Mouse (Mus musculus) testis, adult 2 months (tissue): ENCODE data around the gene Cdca7.

Experiments used
- CTCF ChIP-seq: fragments of 200-500 bp; IDR thresholded peaks from 2 replicates; pipeline ENCODE4 v1.5.1; 2012; ENCODE audit warnings: low read depth, mild to moderate bottlenecking, inconsistent platforms, low read length, moderate library complexity; ENCODE audit not compliant: control insufficient read depth, insufficient read depth, insufficient replicate concordance
- POLR2A ChIP-seq: fragments of 200-500 bp; IDR thresholded peaks from 2 replicates; pipeline ENCODE4 v1.6.1; 2012; ENCODE audit warnings: low read depth, mild to moderate bottlenecking, inconsistent platforms, low read length, moderate library complexity; ENCODE audit not compliant: control insufficient read depth

DNA sequence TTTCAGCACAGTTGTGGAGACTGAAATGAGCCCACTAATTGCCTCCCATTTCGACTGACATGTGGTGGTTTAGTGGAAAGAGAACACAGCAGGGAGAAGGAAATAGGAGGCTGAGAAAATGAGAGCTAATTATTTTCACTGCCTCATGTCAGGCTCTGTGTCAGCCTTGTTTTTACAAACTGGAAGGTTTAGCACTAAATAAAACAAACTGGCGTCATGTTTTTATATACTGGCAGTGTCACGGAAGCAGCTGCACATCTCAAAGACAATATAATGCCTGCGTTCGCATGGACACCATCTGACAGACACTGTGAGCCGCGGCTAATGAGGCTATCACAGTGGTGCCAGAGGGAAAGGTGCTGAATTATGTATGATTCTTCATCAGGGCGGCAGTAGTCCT lies 49.2 kb upstream of the Cdca7 start:
- no peak for TF ChIP-seq CTCF
- TF ChIP-seq POLR2A = no peak
